Mouse (Mus musculus): ENCODE data around the gene Cdh5.

- TF ChIP-seq CTCF (IDR thresholded peaks at IDR 0.05; ENCODE audit: low read depth, low read length), result no peak
- TF ChIP-seq POLR2A (IDR thresholded peaks at IDR 0.05; ENCODE audit: extremely low read depth, insufficient read depth, low read length), result no peak
These were observed 26.3 kb upstream of the Cdh5 start for GRCm38 (mm10) chr8:104075079-104075478.
